Mouse (Mus musculus) bone marrow macrophage, adult 2 months (primary cell): ENCODE data around the gene Zg16.

Experiments
- CTCF ChIP-seq: IDR thresholded peaks from 2 replicates; pipeline ENCODE4 v1.5.1; 2012; ENCODE audit warnings: low read depth, mild to moderate bottlenecking, low read length, moderate library complexity
- POLR2A ChIP-seq: IDR thresholded peaks from 2 replicates; pipeline ENCODE4 v1.6.1; 2012; ENCODE audit warnings: mild to moderate bottlenecking, low read depth, low read length, borderline replicate concordance

DNA sequence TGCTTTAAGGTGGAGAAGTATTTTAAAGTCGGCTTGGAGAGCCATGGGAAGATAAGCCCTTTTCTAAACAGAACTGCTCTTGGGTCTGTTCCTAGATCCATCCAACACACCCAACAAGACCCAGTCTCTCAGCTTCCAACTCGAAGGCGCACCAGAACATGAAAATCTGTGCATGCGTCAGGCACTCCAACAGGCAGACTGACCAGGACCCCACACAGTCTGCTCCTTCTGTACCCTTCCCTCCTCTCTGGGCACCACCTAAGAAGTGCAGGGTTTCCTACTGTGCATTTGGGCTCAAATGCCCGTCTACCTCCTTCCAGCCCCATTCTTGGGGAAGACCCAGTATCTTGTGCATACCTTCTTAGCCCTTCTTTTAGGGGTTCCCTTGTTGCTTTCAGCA lies 66.6 kb downstream of the Zg16 start:
- TF ChIP-seq CTCF (no peak), POLR2A (no peak)
